Mouse (Mus musculus) lung, postnatal 36 days (tissue): Measurements from ENCODE around the gene Flii.

Source experiments
- DNase-seq: peaks from one replicate; pipeline ENCODE4 v3.0.0; 2022; ENCODE audit warnings: mixed read lengths

The Flii gene

GRCm38 (mm10) chr11:60712639-60713255 is 14.3 kb downstream of the Flii start:
- no peak for DNase-seq

GRCm38 (mm10) chr11:60712040-60712439 is 15.0 kb downstream of the Flii start:
- no peak for DNase-seq

GRCm38 (mm10) chr11:60711218-60711617 is 15.8 kb downstream of the Flii start:
- DNase-seq: no peak

- DNase-seq: no peak
Observed at GRCm38 (mm10) chr11:60709481-60710465, 17.3 kb downstream of the Flii start.

- DNase-seq: no peak
Observed at GRCm38 (mm10) chr11:60708631-60709030, 18.4 kb downstream of the Flii start.

- DNase-seq: peak; percentile 96
Observed at GRCm38 (mm10) chr11:60707672-60708071, 19.4 kb downstream of the Flii start.

- DNase-seq: no peak
Observed at GRCm38 (mm10) chr11:60706696-60707480, 20.2 kb downstream of the Flii start.

GRCm38 (mm10) chr11:60706076-60706475 is 21.0 kb downstream of the Flii start:
- no peak for DNase-seq

- DNase-seq: no peak
Observed at GRCm38 (mm10) chr11:60705255-60705654, 21.8 kb downstream of the Flii start.

GRCm38 (mm10) chr11:60704023-60704880 is 22.8 kb downstream of the Flii start:
- DNase-seq: no peak

- peak; percentile 84 for DNase-seq
Observed at GRCm38 (mm10) chr11:60703131-60703530, 23.9 kb downstream of the Flii start.

GRCm38 (mm10) chr11:60701611-60702010 is 25.5 kb downstream of the Flii start:
- no peak for DNase-seq

GRCm38 (mm10) chr11:60700320-60701185 is 26.5 kb downstream of the Flii start:
- no peak for DNase-seq

GRCm38 (mm10) chr11:60699524-60700075 is 27.5 kb downstream of the Flii start, which contains the start of gene Llgl1:
Gene Llgl1, plus strand, starts transcription at chr11:60699723.
- peak; percentile 85 for DNase-seq

GRCm38 (mm10) chr11:60698806-60699523 is 28.1 kb downstream of the Flii start:
- DNase-seq: peak; percentile 89

- DNase-seq: peak; percentile 33
Observed at GRCm38 (mm10) chr11:60697561-60697960, 29.5 kb downstream of the Flii start.

GRCm38 (mm10) chr11:60696165-60696564 is 30.9 kb downstream of the Flii start:
- DNase-seq: no peak
